Mouse (Mus musculus) stomach, adult 2 months (tissue): ENCODE data around the gene Vmn1r2. TPM values are rescaled to one million over a fixed set of nuclear protein-coding genes. Genes with fewer than 3 reads are reported as not detected.

Source experiments
- polyA plus RNA-seq: library from polyadenylated mRNA; depleted of rRNA; stranded (reverse); fragments of >200 nt; gene quantifications from 2 replicates; pipeline ENCODE4 v1.2.3, GENCODE M21; 2012; rRNA removed

Vmn1r2 gene
- not detected in 2 replicates for polyA plus RNA-seq

GRCm38 (mm10) chr4:3167020-3167419 is at the start of gene Vmn1r2:
Vmn1r2 (plus strand) TSS chr4:3167320.

DNA sequence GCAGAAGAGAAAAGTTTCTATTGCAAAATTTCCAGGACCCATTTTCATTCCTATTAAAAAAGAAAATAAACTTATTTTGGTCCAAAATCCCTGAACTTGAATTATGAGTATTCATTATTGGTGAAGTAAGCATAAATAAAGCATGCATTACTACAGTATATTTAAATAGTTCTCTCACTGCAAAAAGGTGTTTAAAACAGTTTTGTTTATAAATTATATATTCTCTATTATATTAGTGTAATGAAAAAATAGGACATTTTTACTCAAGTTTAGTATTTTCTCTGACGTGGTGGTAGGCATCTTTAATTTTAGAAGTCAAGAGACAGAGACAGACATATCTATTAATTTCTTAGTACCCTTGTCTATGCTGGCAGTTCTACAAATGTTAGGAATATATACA is 18.1 kb downstream of the Vmn1r2 start, which contains the start of gene Vmn1r3:
Vmn1r3 (minus strand) TSS at position 101 of the 400 bp plus-strand sequence.

Other genes starting within 250 kb of the Vmn1r2 start
- not detected in 2 replicates for gene Vmn1r3, start 18.0 kb downstream of the Vmn1r2 start, polyA plus RNA-seq